Mouse (Mus musculus) hindbrain, embryonic 10.5 days (tissue): ENCODE data around the gene Meioc. TPM values are rescaled to one million over a fixed set of nuclear protein-coding genes. Genes with fewer than 3 reads are reported as not detected.
"Not testable (repeated sequence)": the region's sequence is repeated elsewhere in the genome, so short reads cannot be mapped to it uniquely, and the experiment has no call there.

ENCODE experiments used
- DNase-seq: peaks from one replicate; pipeline ENCODE4 v3.0.0-alpha.2; 2017; ENCODE audit warnings: low spot score
- H3K27ac ChIP-seq: fragments of 300-500 bp; sonication (generic); 2 replicates; pipeline ENCODE4 v1.5.1; 2016; ENCODE audit warnings: mild to moderate bottlenecking, moderate library complexity
- H3K27me3 ChIP-seq: fragments of 300-500 bp; sonication (generic); 2 replicates; pipeline ENCODE4 v1.6.1; 2016; ENCODE audit warnings: mild to moderate bottlenecking; ENCODE audit not compliant: poor library complexity, insufficient read depth, severe bottlenecking
- H3K36me3 ChIP-seq: fragments of 300-500 bp; sonication (generic); 2 replicates; pipeline ENCODE4 v1.6.1; 2016; ENCODE audit warnings: mild to moderate bottlenecking, moderate library complexity
- H3K4me1 ChIP-seq: fragments of 300-500 bp; sonication (generic); replicated peaks from 2 replicates; pipeline ENCODE4 v1.6.1; 2016; ENCODE audit warnings: mild to moderate bottlenecking
- H3K4me3 ChIP-seq: fragments of 300-500 bp; sonication (generic); 2 replicates; pipeline ENCODE4 v1.5.1; 2016; ENCODE audit warnings: mild to moderate bottlenecking, moderate library complexity
- H3K9me3 ChIP-seq: fragments of 300-500 bp; sonication (generic); 2 replicates; pipeline ENCODE4 v1.6.1; 2016; ENCODE audit warnings: mild to moderate bottlenecking, moderate library complexity
- WGBS: fragments of 180-500 bp; shearing (Covaris S2); methylation state at CpG from one replicate; pipeline ENCODE4 v1.1.7; 2016; 5-methylcytosine and 5-hydroxymethylcytosine counted together
- polyA plus RNA-seq: library from polyadenylated mRNA; unstranded; fragments of >200 nt; fragmentation: Nextera tagmentation; extraction: Ambion mirVana; gene quantifications from 2 replicates; pipeline ENCODE4 v1.2.1, GENCODE M21; 2016

The Meioc gene
- polyA plus RNA-seq, 1 experiment from 2014 or later = 0.17 TPM

DNA sequence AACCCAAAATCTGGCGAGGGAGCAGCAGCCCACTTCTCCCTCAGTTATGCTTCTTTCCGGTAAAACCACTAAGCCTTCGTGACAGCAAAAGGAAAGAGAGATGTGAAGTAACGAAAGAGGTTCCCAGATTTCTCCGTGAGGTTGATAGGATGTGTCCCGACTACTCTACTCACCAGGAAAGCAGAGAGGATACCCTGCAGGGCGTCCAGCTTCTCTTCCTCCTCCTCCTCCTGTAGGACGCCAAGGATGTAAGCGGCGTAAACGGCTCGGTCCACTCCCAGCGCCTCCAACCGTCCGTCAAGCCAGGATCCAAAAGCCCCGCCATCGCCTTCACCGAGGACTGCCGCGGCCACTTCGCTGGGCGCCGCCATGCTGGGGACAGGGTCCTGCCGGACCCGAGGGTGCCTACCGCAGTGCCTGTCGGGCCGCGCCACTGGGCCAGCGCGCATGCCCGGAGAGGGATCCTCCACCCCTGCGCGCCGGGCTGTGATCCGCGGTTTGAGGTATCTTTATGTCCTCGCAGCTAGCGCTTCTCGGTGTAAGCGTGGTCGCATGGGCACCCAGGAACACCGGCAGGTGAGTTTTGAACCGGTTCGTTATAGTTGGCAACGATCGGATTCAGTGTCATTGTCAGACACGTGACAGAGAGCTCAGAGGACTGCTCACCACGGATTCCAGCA is 34.0 kb downstream of the Meioc start, which contains the start of gene Ccdc43:
Ccdc43 (minus strand) TSS at position 445 of the 680 bp plus-strand sequence.
- Histone ChIP-seq H3K4me1 (peaks cover 23% of the 10 kb centered on the region), H3K36me3 (peaks cover 22% of the 10 kb centered on the region), H3K4me3 (peak within 1 kb of the TSS; percentile 81), H3K27ac (peak within 1 kb of the TSS; percentile 90), H3K9me3 (no peaks in the 10 kb centered on the region), H3K27me3 (no peaks in the 10 kb centered on the region)
- DNase-seq = peak; percentile 91
- under 1% methylated on average over 49 of the region's 49 CpGs for WGBS

DNA sequence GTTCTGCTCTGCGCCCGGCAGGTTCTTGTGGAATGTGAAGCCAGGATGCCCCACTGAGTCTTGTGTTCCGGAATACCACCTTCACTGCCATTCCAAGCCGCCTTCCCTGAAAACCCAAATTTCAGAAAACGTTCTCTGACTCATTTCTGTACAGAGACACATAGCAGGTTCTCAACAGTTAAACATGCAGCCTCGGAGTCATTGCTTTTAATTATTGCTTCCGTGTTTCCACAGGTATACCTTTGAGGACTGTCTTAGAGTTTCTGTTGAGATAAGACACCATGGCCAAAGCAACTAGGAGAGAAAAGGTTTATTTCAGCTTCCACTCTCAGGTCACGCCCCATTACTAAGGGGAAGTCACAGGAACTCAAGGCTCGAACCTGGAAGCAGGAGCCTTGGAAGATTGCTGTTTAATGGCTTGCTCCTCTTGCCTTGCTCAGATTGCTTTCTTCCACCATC is 34.5 kb downstream of the Meioc start:
- Histone ChIP-seq H3K27me3 (no peaks in the 10 kb centered on the region), H3K9me3 (no peaks in the 10 kb centered on the region), H3K4me3 (peak overlapping the region; percentile 81), H3K4me1 (peaks cover 23% of the 10 kb centered on the region), H3K36me3 (peaks cover 17% of the 10 kb centered on the region), H3K27ac (peak overlapping the region; percentile 90)
- no peak for DNase-seq
- 27% methylated on average over 9 of the region's 9 CpGs for WGBS

DNA sequence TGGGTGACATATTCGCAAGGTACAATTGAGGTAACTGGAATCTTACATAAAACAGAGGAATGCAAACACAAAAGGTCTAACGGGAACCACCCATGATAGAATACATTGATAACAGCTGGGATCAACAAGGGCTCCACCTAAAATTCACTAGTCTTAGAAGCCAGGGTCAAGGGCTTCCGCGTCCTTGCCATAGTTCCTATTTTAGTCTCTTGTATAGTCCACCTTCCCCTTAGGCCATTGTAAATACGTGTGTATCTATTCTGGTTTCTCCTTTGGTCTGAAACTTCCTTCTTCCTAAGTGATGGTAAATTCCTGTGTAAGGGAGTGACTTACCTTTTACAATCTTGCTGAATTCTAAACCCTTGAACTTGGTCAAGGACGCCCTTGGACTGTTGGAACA is 38.7 kb downstream of the Meioc start:
- H3K27ac ChIP-seq = not testable (repeated sequence)

DNA sequence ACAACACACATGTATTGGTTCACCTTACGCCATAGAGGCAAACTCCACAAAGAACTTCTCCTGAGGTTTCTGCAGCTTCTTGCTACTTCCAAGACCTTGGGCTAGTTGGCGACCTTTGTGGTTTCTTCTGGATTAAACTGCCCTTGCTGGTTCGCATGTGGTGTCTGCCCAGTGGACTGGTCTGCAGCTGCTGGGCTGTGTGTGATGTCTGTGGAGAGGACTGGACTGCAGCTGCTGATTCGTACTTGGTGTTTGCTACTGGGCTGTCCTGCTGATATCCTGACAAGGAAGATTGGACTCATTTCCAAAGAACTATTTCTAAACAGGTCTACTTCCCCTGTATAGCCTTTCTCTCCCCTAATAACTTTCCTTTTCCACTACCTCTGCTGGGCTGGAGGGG is 48.9 kb downstream of the Meioc start:
- H3K9me3 ChIP-seq = no peaks in the 10 kb centered on the region
- H3K27me3 ChIP-seq = no peaks in the 10 kb centered on the region
- DNase-seq = no peak
- 92% methylated on average over 4 of the region's 4 CpGs for WGBS
- no peak overlapping the region for H3K4me3 ChIP-seq
- no peaks in the 10 kb centered on the region for H3K36me3 ChIP-seq
- no peaks in the 10 kb centered on the region for H3K4me1 ChIP-seq
- no peak overlapping the region for H3K27ac ChIP-seq

More for the DNA sequence above, 38.7 kb downstream of the Meioc start:
- not testable (repeated sequence) for H3K36me3 ChIP-seq, H3K27me3 ChIP-seq, DNase-seq, H3K4me3 ChIP-seq, H3K9me3 ChIP-seq
- H3K4me1 ChIP-seq = peaks cover 10% of the 10 kb centered on the region
- 91% methylated on average over 6 of the region's 6 CpGs for WGBS

DNA sequence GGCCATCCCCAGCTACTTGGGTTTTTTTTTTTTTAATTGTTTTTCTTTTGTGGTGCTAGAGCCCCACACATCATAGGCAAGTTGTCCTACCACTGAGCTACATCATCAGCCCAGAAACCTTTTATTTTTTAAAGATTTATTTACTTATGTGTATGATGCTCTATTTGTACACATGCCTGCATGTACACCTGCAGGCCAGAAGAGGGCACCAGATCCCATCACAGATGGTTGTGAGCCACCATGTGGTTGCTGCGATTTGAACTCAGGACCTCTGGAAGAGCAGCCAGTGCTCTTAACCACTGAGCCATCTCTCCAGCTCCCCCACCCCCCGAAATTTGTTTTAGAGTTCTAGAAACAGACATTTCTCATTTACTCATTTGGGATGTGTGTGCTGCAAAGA is 51.1 kb downstream of the Meioc start:
- H3K4me1 ChIP-seq, H3K9me3 ChIP-seq, H3K27ac ChIP-seq, H3K36me3 ChIP-seq, H3K4me3 ChIP-seq, DNase-seq, H3K27me3 ChIP-seq: not testable (repeated sequence)
- 85% methylated on average over 2 of the region's 2 CpGs for WGBS

DNA sequence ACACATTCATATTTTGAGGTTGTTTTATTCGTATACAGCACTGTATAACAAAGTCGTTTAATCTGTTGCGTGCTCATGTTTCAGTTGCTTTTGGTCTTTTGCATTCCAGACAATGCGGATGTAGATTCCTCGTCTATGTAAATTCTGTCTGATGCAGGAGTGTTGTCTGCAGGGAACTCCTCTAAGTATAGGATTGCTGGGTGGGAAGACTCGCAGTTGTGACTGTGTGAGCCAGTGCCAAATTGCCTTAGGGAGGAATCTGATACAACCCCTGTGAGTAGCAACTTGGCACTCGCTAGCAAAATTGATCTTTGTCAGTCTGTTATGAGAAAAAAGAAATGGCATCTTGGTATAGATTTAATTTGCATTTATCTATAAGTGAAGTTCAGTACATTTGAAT is 52.6 kb downstream of the Meioc start:
- Histone ChIP-seq H3K4me1 (no peaks in the 10 kb centered on the region), H3K9me3 (peaks cover 3% of the 10 kb centered on the region; the same call in 1 of the 2 replicates), H3K36me3 (no peaks in the 10 kb centered on the region), H3K4me3 (no peak overlapping the region), H3K27me3 (no peaks in the 10 kb centered on the region), H3K27ac (no peak overlapping the region)
- WGBS = 82% methylated on average over 7 of the region's 7 CpGs
- DNase-seq = no peak

DNA sequence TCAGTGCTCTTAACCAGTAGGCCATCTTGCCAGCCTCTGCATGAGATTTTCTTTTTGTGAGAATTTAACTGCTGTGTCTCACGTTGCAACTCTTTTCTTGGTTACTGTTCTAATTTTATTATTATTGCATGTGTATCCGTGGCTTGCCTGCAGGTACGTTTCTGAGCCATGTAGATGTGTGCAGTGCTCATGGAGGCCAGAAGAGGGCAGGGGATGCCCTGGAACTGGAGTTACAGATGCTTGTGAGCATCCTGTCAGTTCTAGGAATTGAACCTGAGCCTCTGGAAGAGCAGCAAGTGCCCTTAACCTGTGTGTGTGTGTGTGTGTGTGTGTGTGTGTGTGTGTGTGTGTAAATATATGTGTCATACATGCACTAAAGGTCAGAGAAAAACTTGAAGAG is 62.1 kb downstream of the Meioc start:
- no peaks in the 10 kb centered on the region for H3K27me3 ChIP-seq
- H3K27ac ChIP-seq = no peak overlapping the region
- H3K36me3 ChIP-seq = no peaks in the 10 kb centered on the region
- H3K4me3 ChIP-seq = no peak overlapping the region
- 48% methylated on average over 3 of the region's 3 CpGs for WGBS
- DNase-seq = peak; percentile 23
- no peaks in the 10 kb centered on the region for H3K4me1 ChIP-seq
- no peaks in the 10 kb centered on the region for H3K9me3 ChIP-seq

DNA sequence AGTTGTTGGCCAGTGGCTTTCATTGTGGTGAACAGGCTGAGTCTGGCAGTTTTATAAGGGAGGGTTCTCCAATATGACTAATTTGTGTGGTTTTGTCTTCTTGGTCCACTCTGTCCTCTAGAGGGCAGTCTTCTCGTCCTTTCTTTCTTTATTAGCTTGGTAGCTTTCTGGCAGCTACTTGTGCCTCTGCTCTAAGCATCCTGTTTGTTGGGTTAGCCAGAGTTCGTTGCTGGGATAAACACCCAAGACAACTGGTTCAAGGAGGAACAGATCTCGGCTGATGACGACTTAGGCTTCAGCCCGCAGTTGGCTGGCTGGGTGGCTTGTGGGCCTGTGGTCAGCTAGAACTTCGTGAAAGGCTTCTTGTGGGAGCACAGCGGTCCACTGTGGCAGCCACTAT is 65.1 kb downstream of the Meioc start:
- 40% methylated on average over 7 of the region's 7 CpGs for WGBS
- Histone ChIP-seq H3K9me3 (no peaks in the 10 kb centered on the region), H3K27me3 (no peaks in the 10 kb centered on the region), H3K4me3 (no peak overlapping the region), H3K4me1 (no peaks in the 10 kb centered on the region), H3K27ac (no peak overlapping the region), H3K36me3 (no peaks in the 10 kb centered on the region)
- DNase-seq = no peak

DNA sequence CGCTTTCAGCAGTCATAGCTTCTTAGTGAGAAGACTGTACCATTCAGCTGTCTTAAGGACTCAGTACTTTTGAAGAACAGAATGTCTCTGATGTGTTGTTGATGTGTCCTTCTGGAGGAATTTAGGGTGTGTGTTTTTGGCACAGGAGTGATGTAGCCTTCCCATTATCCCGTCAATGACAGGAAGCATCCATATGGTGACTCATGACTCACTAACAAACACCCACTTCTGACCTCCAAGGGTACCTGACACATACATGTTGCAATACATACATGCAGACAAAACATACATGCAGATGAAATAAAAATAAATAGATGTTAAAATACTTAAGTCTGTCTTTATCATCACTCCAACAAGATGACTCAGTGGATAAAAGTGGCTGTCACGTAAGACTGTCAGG is 66.3 kb downstream of the Meioc start:
- no peak for DNase-seq
- Histone ChIP-seq H3K4me1 (no peaks in the 10 kb centered on the region), H3K36me3 (no peaks in the 10 kb centered on the region), H3K27ac (no peak overlapping the region), H3K9me3 (no peaks in the 10 kb centered on the region), H3K4me3 (no peak overlapping the region), H3K27me3 (no peaks in the 10 kb centered on the region)
- WGBS = 93% methylated on average over 3 of the region's 3 CpGs

DNA sequence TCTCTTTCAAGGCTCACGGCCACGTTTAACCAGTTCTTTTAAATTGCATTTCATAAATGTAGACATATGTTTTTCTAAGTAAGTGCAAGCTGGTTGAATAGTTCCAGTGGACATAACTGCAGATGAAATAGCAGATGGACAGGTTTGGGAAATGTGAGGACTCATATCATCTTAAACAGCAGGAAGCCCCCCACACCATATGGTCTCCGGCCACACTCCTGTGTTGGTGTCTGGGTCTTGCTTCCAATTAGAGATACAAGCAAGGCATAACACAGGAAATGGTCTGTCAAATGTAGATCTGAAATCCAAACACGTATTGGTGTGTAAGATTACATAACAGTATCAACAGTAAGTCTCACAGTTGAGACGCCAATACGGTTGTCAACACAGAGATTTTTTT is 67.8 kb downstream of the Meioc start:
- H3K4me1 ChIP-seq = no peaks in the 10 kb centered on the region
- H3K4me3 ChIP-seq = no peak overlapping the region
- no peak for DNase-seq
- H3K27me3 ChIP-seq = no peaks in the 10 kb centered on the region
- no peak overlapping the region for H3K27ac ChIP-seq
- H3K36me3 ChIP-seq = no peaks in the 10 kb centered on the region
- H3K9me3 ChIP-seq = no peaks in the 10 kb centered on the region
- 89% methylated on average over 6 of the region's 6 CpGs for WGBS

Other genes starting within 250 kb of the Meioc start
- 76.8 and 88.9 TPM in 2 replicates for gene Grn, start 233.4 kb upstream of the Meioc start, polyA plus RNA-seq
- 5.2 and 8.3 TPM in 2 replicates for gene Fam171a2, start 216.0 kb upstream of the Meioc start, polyA plus RNA-seq
- gene Itga2b, start 193.6 kb upstream of the Meioc start, polyA plus RNA-seq = 5.6 and 8.3 TPM in 2 replicates
- gene Gpatch8, start 107.3 kb upstream of the Meioc start, polyA plus RNA-seq = 63.0 and 66.5 TPM in 2 replicates
- gene Gm11627, start 84.3 kb upstream of the Meioc start, polyA plus RNA-seq = 9.0 and 9.1 TPM in 2 replicates
- 31.8 and 36.9 TPM in 2 replicates for gene Fzd2, start 59.3 kb upstream of the Meioc start, polyA plus RNA-seq
- 40.7 and 53.2 TPM in 2 replicates for gene Ccdc43, start 34.1 kb downstream of the Meioc start, polyA plus RNA-seq
- gene Adam11, start 97.7 kb downstream of the Meioc start, polyA plus RNA-seq = 14.6 and 22.6 TPM in 2 replicates
- 71.1 and 81.3 TPM in 2 replicates for gene Gjc1, start 156.0 kb downstream of the Meioc start, polyA plus RNA-seq
- not detected in 2 replicates for gene Higd1b, start 172.1 kb downstream of the Meioc start, polyA plus RNA-seq
- 290 and 328 TPM in 2 replicates for gene Eftud2, start 217.3 kb downstream of the Meioc start, polyA plus RNA-seq
- 1.9 and 2.2 TPM in 2 replicates for gene Ccdc103, start 217.5 kb downstream of the Meioc start, polyA plus RNA-seq
- gene Fam187a, start 221.5 kb downstream of the Meioc start, polyA plus RNA-seq = not detected in 2 replicates
- 0.17 TPM in 1 of 2 replicates, not detected in the other for gene Gfap, start 237.2 kb downstream of the Meioc start, polyA plus RNA-seq